Mouse (Mus musculus): ENCODE results near the gene Bco2. TPM values are rescaled to one million over a fixed set of nuclear protein-coding genes. Genes with fewer than 3 reads are reported as not detected.

Bco2 gene
- polyA plus RNA-seq, 1 experiment from 2014 or later: 0.20 TPM

GRCm38 (mm10) chr9:50500974-50501501 is 53.9 kb downstream of the Bco2 start:
- 18% methylated on average over 14 of the region's 14 CpGs for whole genome bisulfite sequencing
- no peaks in the 10 kb centered on the region for H3K27me3 ChIP-seq
- H3K9me3 ChIP-seq: no peaks in the 10 kb centered on the region
- ATAC-seq (ENCODE audit: borderline replicate concordance, extremely low read depth, low FRiP score, low TSS enrichment): peak; percentile 83; the same call in 1 of the 2 replicates
- H3K4me3 ChIP-seq: peak overlapping the region; percentile 37
- 0 out of 2 replicates have a peak overlapping the region, but pooled peaks have one; percentile 20 for H3K9ac ChIP-seq
- H3K4me2 ChIP-seq: peak overlapping the region; percentile 59
- no peak overlapping the region for H3K27ac ChIP-seq
- peaks cover 6% of the 10 kb centered on the region for H3K4me1 ChIP-seq
- no peaks in the 10 kb centered on the region for H3K36me3 ChIP-seq

- no peak overlapping the region for H3K27ac ChIP-seq
- no peaks in the 10 kb centered on the region for H3K9me3 ChIP-seq
- H3K36me3 ChIP-seq: no peaks in the 10 kb centered on the region
- peaks cover 9% of the 10 kb centered on the region for H3K4me1 ChIP-seq
- no peaks in the 10 kb centered on the region for H3K27me3 ChIP-seq
- no peak for ATAC-seq (ENCODE audit: borderline replicate concordance, extremely low read depth, low FRiP score, low TSS enrichment)
- peak overlapping the region; percentile 59 for H3K4me2 ChIP-seq
- WGBS: 64% methylated on average over 15 of the region's 15 CpGs
- no peak overlapping the region for H3K9ac ChIP-seq
- H3K4me3 ChIP-seq: peak overlapping the region; percentile 37
Measured at GRCm38 (mm10) chr9:50500467-50500973, 54.5 kb downstream of the Bco2 start.

GRCm38 (mm10) chr9:50499781-50500180 is 55.2 kb downstream of the Bco2 start:
- Histone ChIP-seq H3K36me3 (no peaks in the 10 kb centered on the region), H3K4me1 (peaks cover 9% of the 10 kb centered on the region), H3K27ac (no peak overlapping the region), H3K4me2 (no peak overlapping the region), H3K27me3 (no peaks in the 10 kb centered on the region), H3K9me3 (no peaks in the 10 kb centered on the region), H3K9ac (no peak overlapping the region), H3K4me3 (no peak overlapping the region)
- 80% methylated on average over 3 of the region's 3 CpGs for WGBS
- ATAC-seq (ENCODE audit: borderline replicate concordance, extremely low read depth, low FRiP score, low TSS enrichment): no peak

- H3K27ac ChIP-seq: no peak overlapping the region
- no peak for ATAC-seq (ENCODE audit: borderline replicate concordance, extremely low read depth, low FRiP score, low TSS enrichment)
- 72% methylated on average over 16 of the region's 16 CpGs for WGBS
- no peaks in the 10 kb centered on the region for H3K36me3 ChIP-seq
- H3K4me3 ChIP-seq: no peak overlapping the region
- no peaks in the 10 kb centered on the region for H3K9me3 ChIP-seq
- peaks cover 9% of the 10 kb centered on the region for H3K4me1 ChIP-seq
- no peak overlapping the region for H3K4me2 ChIP-seq
- H3K27me3 ChIP-seq: no peaks in the 10 kb centered on the region
- H3K9ac ChIP-seq: no peak overlapping the region
Measured at GRCm38 (mm10) chr9:50498815-50499214, 56.2 kb downstream of the Bco2 start.

GRCm38 (mm10) chr9:50497536-50497935 is 57.4 kb downstream of the Bco2 start:
- no peak overlapping the region for H3K4me3 ChIP-seq
- H3K9ac ChIP-seq: no peak overlapping the region
- H3K27ac ChIP-seq: no peak overlapping the region
- peaks cover 9% of the 10 kb centered on the region for H3K4me1 ChIP-seq
- H3K4me2 ChIP-seq: no peak overlapping the region
- ATAC-seq (ENCODE audit: borderline replicate concordance, extremely low read depth, low FRiP score, low TSS enrichment): no peak
- WGBS: 67% methylated on average over 2 of the region's 2 CpGs
- H3K36me3 ChIP-seq: no peaks in the 10 kb centered on the region
- no peaks in the 10 kb centered on the region for H3K27me3 ChIP-seq
- no peaks in the 10 kb centered on the region for H3K9me3 ChIP-seq

- Histone ChIP-seq H3K4me1 (peaks cover 9% of the 10 kb centered on the region), H3K9me3 (no peaks in the 10 kb centered on the region), H3K27ac (no peak overlapping the region), H3K36me3 (no peaks in the 10 kb centered on the region), H3K9ac (no peak overlapping the region), H3K4me2 (no peak overlapping the region), H3K27me3 (no peaks in the 10 kb centered on the region), H3K4me3 (no peak overlapping the region)
- ATAC-seq (ENCODE audit: borderline replicate concordance, extremely low read depth, low FRiP score, low TSS enrichment): no peak
- 52% methylated on average over 6 of the region's 6 CpGs for WGBS
Measured at GRCm38 (mm10) chr9:50497076-50497475, 57.9 kb downstream of the Bco2 start.

- peaks cover 9% of the 10 kb centered on the region for H3K4me1 ChIP-seq
- H3K27me3 ChIP-seq: no peaks in the 10 kb centered on the region
- WGBS: 22% methylated on average over 6 of the region's 6 CpGs
- no peaks in the 10 kb centered on the region for H3K9me3 ChIP-seq
- H3K4me2 ChIP-seq: no peak overlapping the region
- no peaks in the 10 kb centered on the region for H3K36me3 ChIP-seq
- H3K9ac ChIP-seq: no peak overlapping the region
- no peak for ATAC-seq (ENCODE audit: borderline replicate concordance, extremely low read depth, low FRiP score, low TSS enrichment)
- H3K4me3 ChIP-seq: no peak overlapping the region
- 0 out of 2 replicates have a peak overlapping the region, but pooled peaks have one; percentile 26 for H3K27ac ChIP-seq
Measured at GRCm38 (mm10) chr9:50496546-50496945, 58.4 kb downstream of the Bco2 start.

GRCm38 (mm10) chr9:50496151-50496505 is 58.9 kb downstream of the Bco2 start:
- Histone ChIP-seq H3K9ac (no peak overlapping the region), H3K27ac (0 out of 2 replicates have a peak overlapping the region, but pooled peaks have one; percentile 9), H3K4me1 (peaks cover 9% of the 10 kb centered on the region), H3K27me3 (no peaks in the 10 kb centered on the region), H3K4me3 (no peak overlapping the region), H3K9me3 (no peaks in the 10 kb centered on the region), H3K4me2 (no peak overlapping the region), H3K36me3 (no peaks in the 10 kb centered on the region)
- ATAC-seq (ENCODE audit: borderline replicate concordance, extremely low read depth, low FRiP score, low TSS enrichment): no peak
- 27% methylated on average over 6 of the region's 6 CpGs for WGBS

GRCm38 (mm10) chr9:50495405-50496150 is 59.4 kb downstream of the Bco2 start:
- Histone ChIP-seq H3K27me3 (no peaks in the 10 kb centered on the region), H3K9me3 (no peaks in the 10 kb centered on the region), H3K4me2 (no peak overlapping the region), H3K4me1 (peaks cover 9% of the 10 kb centered on the region), H3K9ac (no peak overlapping the region), H3K4me3 (no peak overlapping the region), H3K36me3 (no peaks in the 10 kb centered on the region), H3K27ac (0 out of 2 replicates have a peak overlapping the region, but pooled peaks have one; percentile 9)
- ATAC-seq (ENCODE audit: borderline replicate concordance, extremely low read depth, low FRiP score, low TSS enrichment): no peak
- WGBS: 63% methylated on average over 10 of the region's 10 CpGs

GRCm38 (mm10) chr9:50494311-50494710 is 60.7 kb downstream of the Bco2 start, which contains the start of gene Plet1:
Gene Plet1 (plus strand): TSS chr9:50494525.
- no peaks in the 10 kb centered on the region for H3K9me3 ChIP-seq
- no peak for ATAC-seq (ENCODE audit: borderline replicate concordance, extremely low read depth, low FRiP score, low TSS enrichment)
- H3K4me1 ChIP-seq: peaks cover 9% of the 10 kb centered on the region
- no peaks in the 10 kb centered on the region for H3K27me3 ChIP-seq
- 71% methylated on average over 6 of the region's 6 CpGs for WGBS
- no peak within 1 kb of the TSS for H3K4me2 ChIP-seq
- no peak within 1 kb of the TSS for H3K4me3 ChIP-seq
- H3K9ac ChIP-seq: no peak within 1 kb of the TSS
- 0 out of 2 replicates have a peak within 1 kb of the TSS, but pooled peaks have one; percentile 9 for H3K27ac ChIP-seq
- no peaks in the 10 kb centered on the region for H3K36me3 ChIP-seq

- no peaks in the 10 kb centered on the region for H3K27me3 ChIP-seq
- ATAC-seq (ENCODE audit: borderline replicate concordance, extremely low read depth, low FRiP score, low TSS enrichment): no peak
- no peaks in the 10 kb centered on the region for H3K36me3 ChIP-seq
- no peaks in the 10 kb centered on the region for H3K9me3 ChIP-seq
- H3K4me1 ChIP-seq: peaks cover 9% of the 10 kb centered on the region
- WGBS: 60% methylated on average over 2 of the region's 2 CpGs
- H3K4me2 ChIP-seq: no peak overlapping the region
- no peak overlapping the region for H3K27ac ChIP-seq
- no peak overlapping the region for H3K9ac ChIP-seq
- H3K4me3 ChIP-seq: no peak overlapping the region
Measured at GRCm38 (mm10) chr9:50493777-50494176, 61.2 kb downstream of the Bco2 start.

GRCm38 (mm10) chr9:50491531-50492045 is 63.4 kb downstream of the Bco2 start:
- no peaks in the 10 kb centered on the region for H3K9me3 ChIP-seq
- H3K36me3 ChIP-seq: no peaks in the 10 kb centered on the region
- no peaks in the 10 kb centered on the region for H3K27me3 ChIP-seq
- WGBS: 69% methylated on average over 2 of the region's 2 CpGs
- H3K4me3 ChIP-seq: no peak overlapping the region
- peaks cover 9% of the 10 kb centered on the region for H3K4me1 ChIP-seq
- no peak overlapping the region for H3K4me2 ChIP-seq
- H3K9ac ChIP-seq: no peak overlapping the region
- H3K27ac ChIP-seq: no peak overlapping the region
- ATAC-seq (ENCODE audit: borderline replicate concordance, extremely low read depth, low FRiP score, low TSS enrichment): no peak
